Mouse (Mus musculus): ENCODE measurements at regions not wholly inside any gene's neighbourhood (a gene's known extent, or its start where the extent isn't known, plus 50 kb on each side); places are given as distances from the start of the nearest gene placed in this dataset.

- DNase-seq (ENCODE audit: low spot score in 2 of 2): no peak
These were observed 68.7 kb downstream of the Npepl1 start for GRCm38 (mm10) chr2:174178801-174179200.

- DNase-seq (ENCODE audit: low spot score in 2 of 2): no peak
These were observed 74.6 kb downstream of the Npepl1 start for GRCm38 (mm10) chr2:174184797-174185196.

GRCm38 (mm10) chr2:174191071-174191470, 80.9 kb downstream of the Npepl1 start:
- no peak for DNase-seq (ENCODE audit: low spot score in 2 of 2)

- no peak for DNase-seq (ENCODE audit: low spot score in 2 of 2)
These were observed 81.4 kb downstream of the Npepl1 start for GRCm38 (mm10) chr2:174191516-174191915.

- no peak for DNase-seq (ENCODE audit: low spot score in 2 of 2)
These were observed 81.9 kb downstream of the Npepl1 start for GRCm38 (mm10) chr2:174192026-174192425.

GRCm38 (mm10) chr2:174193506-174193905, 83.4 kb downstream of the Npepl1 start:
- no peak for DNase-seq (ENCODE audit: low spot score in 2 of 2)

- DNase-seq (ENCODE audit: low spot score in 2 of 2): no peak
These were observed 85.5 kb downstream of the Npepl1 start for GRCm38 (mm10) chr2:174195651-174196050.

GRCm38 (mm10) chr2:174196696-174197215, 86.6 kb downstream of the Npepl1 start:
- DNase-seq (ENCODE audit: low spot score in 2 of 2): no peak

- no peak for DNase-seq (ENCODE audit: low spot score in 2 of 2)
These were observed 86.7 kb upstream of the Gnas start for GRCm38 (mm10) chr2:174197306-174197945.

GRCm38 (mm10) chr2:174198406-174198971, 85.6 kb upstream of the Gnas start:
- peak in 1 of 2 experiments; percentile 28 for DNase-seq (ENCODE audit: low spot score in 2 of 2)

- no peak for DNase-seq (ENCODE audit: low spot score in 2 of 2)
These were observed 83.9 kb upstream of the Gnas start for GRCm38 (mm10) chr2:174199961-174200862.

- DNase-seq (ENCODE audit: low spot score in 2 of 2): no peak
These were observed 80.7 kb upstream of the Gnas start for GRCm38 (mm10) chr2:174203412-174203811.

- DNase-seq (ENCODE audit: low spot score in 2 of 2): no peak
These were observed 72.4 kb upstream of the Gnas start for GRCm38 (mm10) chr2:174211681-174212080.

GRCm38 (mm10) chr2:174226660-174227059, 57.5 kb upstream of the Gnas start:
- DNase-seq (ENCODE audit: low spot score in 2 of 2): no peak

Data from right cerebral cortex, postnatal 10 days (tissue).